Mouse (Mus musculus): ENCODE data around the gene Wwox. TPM values are rescaled to one million over a fixed set of nuclear protein-coding genes. Genes with fewer than 3 reads are reported as not detected.

Gene Wwox
- total and polyA plus RNA-seq, 3 experiments = 7.6 to 61.8 (median 12.2) TPM

- TF ChIP-seq UBTF (IDR thresholded peaks at IDR 0.05; ENCODE audit: borderline replicate concordance, insufficient read depth, low read depth, low read length) (no peak), JUND (IDR thresholded peaks at IDR 0.05; ENCODE audit: low read depth, low read length) (no peak), RAD21 (IDR thresholded peaks at IDR 0.05; ENCODE audit: low read depth, low read length) (no peak), E2F4 (IDR thresholded peaks at IDR 0.05; ENCODE audit: borderline replicate concordance, low read depth, low read length) (no peak)
- no peak for DNase-seq (ENCODE audit: low read depth, low spot score)
- H3K9ac ChIP-seq (ENCODE audit: control insufficient read depth, low read depth, low read length, poor library complexity, severe bottlenecking) = no peak overlapping the region
Observed at GRCm38 (mm10) chr8:114676918-114677317, 237.5 kb downstream of the Wwox start.

GRCm38 (mm10) chr8:114677551-114678127 lies 238.2 kb downstream of the Wwox start:
- Histone ChIP-seq H3K36me3 (ENCODE audit: control insufficient read depth in 1 of 2, insufficient read depth in 2 of 2, low read length in 2 of 2) (no peaks in the 10 kb centered on the region), H3K9me3 (replicated peaks; ENCODE audit: insufficient read depth, low read length) (no peaks in the 10 kb centered on the region), H3K4me1 (ENCODE audit: control insufficient read depth in 1 of 2, insufficient read depth in 2 of 2, low read length in 2 of 2) (no peaks in the 10 kb centered on the region), H3K9ac (ENCODE audit: control insufficient read depth, low read depth, low read length, poor library complexity, severe bottlenecking) (no peak overlapping the region), H3K27me3 (ENCODE audit: control insufficient read depth in 1 of 2, insufficient read depth in 2 of 2, low read length in 2 of 2) (no peaks in the 10 kb centered on the region), H3K79me2 (ENCODE audit: control insufficient read depth, insufficient read depth, low read length, poor library complexity) (no peaks in the 10 kb centered on the region), H3K4me3 (ENCODE audit: control insufficient read depth in 1 of 2, insufficient read depth in 1 of 2, low read depth in 2 of 2, low read length in 2 of 2) (no peak overlapping the region), H3K27ac (ENCODE audit: control insufficient read depth, low read depth, low read length) (no peak overlapping the region)
- TF ChIP-seq HCFC1 (IDR thresholded peaks at IDR 0.05; ENCODE audit: low read depth, low read length) (no peak), USF1 (IDR thresholded peaks at IDR 0.05; ENCODE audit: low read depth, low read length) (no peak), KAT2A (conservative IDR thresholded peaks at IDR 0.05; ENCODE audit: low read depth, low read length) (no peak), NELFE (IDR thresholded peaks at IDR 0.05; ENCODE audit: low read depth, low read length) (no peak), RCOR1 (IDR thresholded peaks at IDR 0.05; ENCODE audit: low read depth, low read length) (no peak), UBTF (IDR thresholded peaks at IDR 0.05; ENCODE audit: borderline replicate concordance, insufficient read depth, low read depth, low read length) (no peak), CHD1 (IDR thresholded peaks at IDR 0.05; ENCODE audit: low read depth, low read length) (no peak), CTCF (IDR thresholded peaks at IDR 0.05 in 2 of 3, conservative IDR thresholded peaks at IDR 0.05 in 1 of 3; ENCODE audit: control insufficient read depth in 1 of 3, insufficient read depth in 1 of 3, low read depth in 2 of 3, low read length in 3 of 3, poor library complexity in 1 of 3, severe bottlenecking in 1 of 3) (no peak), MXI1 (IDR thresholded peaks at IDR 0.05; ENCODE audit: low read depth, low read length) (no peak)
- no peak for DNase-seq (ENCODE audit: low read depth, low spot score)

More at GRCm38 (mm10) chr8:114676918-114677317, 237.5 kb downstream of the Wwox start:
- Histone ChIP-seq H3K79me2 (ENCODE audit: control insufficient read depth, insufficient read depth, low read length, poor library complexity) (no peaks in the 10 kb centered on the region), H3K36me3 (ENCODE audit: control insufficient read depth in 1 of 2, insufficient read depth in 2 of 2, low read length in 2 of 2) (no peaks in the 10 kb centered on the region), H3K27me3 (ENCODE audit: control insufficient read depth in 1 of 2, insufficient read depth in 2 of 2, low read length in 2 of 2) (no peaks in the 10 kb centered on the region), H3K27ac (ENCODE audit: control insufficient read depth, low read depth, low read length) (no peak overlapping the region), H3K4me1 (ENCODE audit: control insufficient read depth in 1 of 2, insufficient read depth in 2 of 2, low read length in 2 of 2) (no peaks in the 10 kb centered on the region), H3K9me3 (replicated peaks; ENCODE audit: insufficient read depth, low read length) (no peaks in the 10 kb centered on the region), H3K4me3 (ENCODE audit: control insufficient read depth in 1 of 2, insufficient read depth in 1 of 2, low read depth in 2 of 2, low read length in 2 of 2) (no peak overlapping the region)

- no peak for DNase-seq (ENCODE audit: low read depth, low spot score)
- H3K27ac ChIP-seq (ENCODE audit: control insufficient read depth, low read depth, low read length) = no peak overlapping the region
- TF ChIP-seq NRF1 (IDR thresholded peaks at IDR 0.05; ENCODE audit: insufficient read depth, low read depth, low read length, poor library complexity, severe bottlenecking) (no peak), POLR2A (IDR thresholded peaks at IDR 0.05; ENCODE audit: control insufficient read depth in 1 of 2, insufficient read depth in 1 of 2, low read depth in 1 of 2, low read length in 2 of 2, poor library complexity in 1 of 2) (no peak), POLR2AphosphoS2 (IDR thresholded peaks at IDR 0.05; ENCODE audit: low read length) (no peak), GATA1 (IDR thresholded peaks at IDR 0.05; ENCODE audit: low read depth, low read length) (no peak), ETS1 (IDR thresholded peaks at IDR 0.05; ENCODE audit: low read depth, low read length) (no peak), RAD21 (IDR thresholded peaks at IDR 0.05; ENCODE audit: low read depth, low read length) (no peak)
- H3K4me1 ChIP-seq (ENCODE audit: control insufficient read depth in 1 of 2, insufficient read depth in 2 of 2, low read length in 2 of 2) = no peaks in the 10 kb centered on the region
- H3K27me3 ChIP-seq (ENCODE audit: control insufficient read depth in 1 of 2, insufficient read depth in 2 of 2, low read length in 2 of 2) = no peaks in the 10 kb centered on the region
- no peaks in the 10 kb centered on the region for H3K9me3 ChIP-seq (replicated peaks; ENCODE audit: insufficient read depth, low read length)
- H3K79me2 ChIP-seq (ENCODE audit: control insufficient read depth, insufficient read depth, low read length, poor library complexity) = no peaks in the 10 kb centered on the region
- H3K9ac ChIP-seq (ENCODE audit: control insufficient read depth, low read depth, low read length, poor library complexity, severe bottlenecking) = no peak overlapping the region
- H3K4me3 ChIP-seq (ENCODE audit: control insufficient read depth in 1 of 2, insufficient read depth in 1 of 2, low read depth in 2 of 2, low read length in 2 of 2) = no peak overlapping the region
- no peaks in the 10 kb centered on the region for H3K36me3 ChIP-seq (ENCODE audit: control insufficient read depth in 1 of 2, insufficient read depth in 2 of 2, low read length in 2 of 2)
Observed at GRCm38 (mm10) chr8:114679386-114680098, 240.1 kb downstream of the Wwox start.
